Mouse (Mus musculus) myocyte (in vitro differentiated cells): ENCODE measurements at regions not wholly inside any gene's neighbourhood (a gene's known extent, or its start where the extent isn't known, plus 50 kb on each side); places are given as distances from the start of the nearest gene placed in this dataset.
A peak's percentile ranks its signal among the peaks of the same experiment; 100 is the strongest.

Experiments
- H3K27me3 ChIP-seq: one replicate; pipeline ENCODE4 v1.6.1; 2011; ENCODE audit not compliant: control insufficient read depth, insufficient read depth, insufficient read length
- H3K36me3 ChIP-seq: one replicate; pipeline ENCODE4 v1.6.1; 2011; ENCODE audit not compliant: control insufficient read depth, insufficient read depth
- H3K4me2 ChIP-seq: one replicate; pipeline ENCODE4 v1.6.1; 2011; ENCODE audit warnings: low read depth, control low read depth
- H3K4me3 ChIP-seq: one replicate; pipeline ENCODE4 v1.5.1; 2011; ENCODE audit warnings: mild to moderate bottlenecking, control low read depth, moderate library complexity
- H3K79me2 ChIP-seq: one replicate; pipeline ENCODE4 v1.6.1; 2011; ENCODE audit not compliant: control insufficient read depth, insufficient read depth
- H3ac ChIP-seq: one replicate; pipeline ENCODE4 v1.6.1; 2011; ENCODE audit not compliant: control insufficient read depth, insufficient read length
- CEBPB ChIP-seq: IDR thresholded peaks from 2 replicates; pipeline ENCODE4 v1.6.1; 2011; ENCODE audit warnings: mild to moderate bottlenecking, moderate library complexity; ENCODE audit not compliant: poor library complexity, insufficient read depth, severe bottlenecking
- E2F4 ChIP-seq: IDR thresholded peaks from one replicate; pipeline ENCODE4 v1.6.1; 2011; ENCODE audit warnings: mild to moderate bottlenecking, control low read depth, moderate library complexity; ENCODE audit not compliant: insufficient read depth
- MAX ChIP-seq: IDR thresholded peaks from one replicate; pipeline ENCODE4 v1.6.1; 2011; ENCODE audit warnings: low read depth, mild to moderate bottlenecking, control low read depth
- MYOD1 ChIP-seq, 3 experiments: IDR thresholded peaks; one replicate each; pipeline ENCODE4 v1.6.1; 2011; ENCODE audit warnings: control low read depth in 2 of 3, low read depth in 2 of 3, mild to moderate bottlenecking in 2 of 3, moderate library complexity in 1 of 3; ENCODE audit not compliant: insufficient read length in 2 of 3, control insufficient read depth in 1 of 3
- MYOG ChIP-seq, 3 experiments: IDR thresholded peaks; one replicate each; pipeline ENCODE4 v1.6.1; 2011; ENCODE audit warnings: control low read depth in 2 of 3, low read depth in 2 of 3, mild to moderate bottlenecking in 2 of 3; ENCODE audit not compliant: insufficient read length in 2 of 3, control insufficient read depth in 1 of 3, insufficient read depth in 1 of 3
- POLR2A ChIP-seq: IDR thresholded peaks from one replicate; pipeline ENCODE4 v1.6.1; 2011; ENCODE audit warnings: low read depth, mild to moderate bottlenecking, control low read depth, moderate library complexity; ENCODE audit not compliant: insufficient read length
- POLR2AphosphoS2 ChIP-seq: IDR thresholded peaks from one replicate; pipeline ENCODE4 v1.6.1; 2011; ENCODE audit warnings: low read depth, control low read depth; ENCODE audit not compliant: insufficient read length
- REST ChIP-seq: IDR thresholded peaks from one replicate; pipeline ENCODE4 v1.6.1; 2011; ENCODE audit warnings: mild to moderate bottlenecking, control low read depth, moderate library complexity; ENCODE audit not compliant: insufficient read depth, insufficient read length
- SRF ChIP-seq: IDR thresholded peaks from one replicate; pipeline ENCODE4 v1.6.1; 2011; ENCODE audit warnings: low read depth; ENCODE audit not compliant: control insufficient read depth, insufficient read length
- TCF12 ChIP-seq: IDR thresholded peaks from one replicate; pipeline ENCODE4 v1.6.1; 2011; ENCODE audit warnings: mild to moderate bottlenecking, control low read depth; ENCODE audit not compliant: poor library complexity, insufficient read depth, severe bottlenecking
- TCF3 ChIP-seq: IDR thresholded peaks from one replicate; pipeline ENCODE4 v1.6.1; 2011; ENCODE audit warnings: low read depth, control low read depth; ENCODE audit not compliant: insufficient read length
- USF1 ChIP-seq: IDR thresholded peaks from one replicate; pipeline ENCODE4 v1.6.1; 2011; ENCODE audit warnings: low read depth, mild to moderate bottlenecking, control low read depth, moderate library complexity

GRCm38 (mm10) chr15:97178286-97178685 lies 68.6 kb upstream of the Pced1b start:
- TF ChIP-seq TCF12 = no peak
- TF ChIP-seq POLR2AphosphoS2 = no peak
- TF ChIP-seq POLR2A = no peak
- TF ChIP-seq CEBPB = no peak
- no peak for TF ChIP-seq USF1
- TF ChIP-seq MAX = no peak
- no peak for TF ChIP-seq REST
- no peak for TF ChIP-seq TCF3
- no peak for TF ChIP-seq SRF
- TF ChIP-seq E2F4 = no peak
- no peak for TF ChIP-seq MYOG (IDR thresholded peaks at IDR 0.05; ENCODE audit: control insufficient read depth in 1 of 3, insufficient read depth in 1 of 3, insufficient read length in 2 of 3, low read depth in 2 of 3)
- TF ChIP-seq MYOD1 (IDR thresholded peaks at IDR 0.05; ENCODE audit: control insufficient read depth in 1 of 3, insufficient read length in 2 of 3, low read depth in 2 of 3) = no peak
- Histone ChIP-seq H3K4me2 (no peak overlapping the region), H3K27me3 (no peaks in the 10 kb centered on the region), H3K79me2 (no peaks in the 10 kb centered on the region), H3K4me3 (no peak overlapping the region), H3K36me3 (no peaks in the 10 kb centered on the region), H3ac (no peak overlapping the region)

GRCm38 (mm10) chr15:97177806-97178205 lies 69.1 kb upstream of the Pced1b start:
- H3ac ChIP-seq = no peak overlapping the region
- TF ChIP-seq USF1 (no peak), E2F4 (no peak), SRF (no peak), MYOG (IDR thresholded peaks at IDR 0.05; ENCODE audit: control insufficient read depth in 1 of 3, insufficient read depth in 1 of 3, insufficient read length in 2 of 3, low read depth in 2 of 3) (no peak), TCF3 (no peak), TCF12 (no peak), POLR2AphosphoS2 (no peak), POLR2A (no peak), CEBPB (no peak), MAX (no peak), MYOD1 (IDR thresholded peaks at IDR 0.05; ENCODE audit: control insufficient read depth in 1 of 3, insufficient read length in 2 of 3, low read depth in 2 of 3) (no peak), REST (no peak)
- H3K4me3 ChIP-seq = no peak overlapping the region
- H3K27me3 ChIP-seq = no peaks in the 10 kb centered on the region
- H3K4me2 ChIP-seq = no peak overlapping the region
- no peaks in the 10 kb centered on the region for H3K79me2 ChIP-seq
- H3K36me3 ChIP-seq = no peaks in the 10 kb centered on the region

GRCm38 (mm10) chr15:97174989-97175388 lies 71.9 kb upstream of the Pced1b start:
- Histone ChIP-seq H3ac (no peak overlapping the region), H3K27me3 (no peaks in the 10 kb centered on the region), H3K4me2 (no peak overlapping the region), H3K4me3 (no peak overlapping the region), H3K79me2 (no peaks in the 10 kb centered on the region), H3K36me3 (no peaks in the 10 kb centered on the region)
- no peak for TF ChIP-seq CEBPB
- no peak for TF ChIP-seq MYOG (IDR thresholded peaks at IDR 0.05; ENCODE audit: control insufficient read depth in 1 of 3, insufficient read depth in 1 of 3, insufficient read length in 2 of 3, low read depth in 2 of 3)
- TF ChIP-seq MAX = no peak
- TF ChIP-seq TCF12 = no peak
- TF ChIP-seq E2F4 = no peak
- no peak for TF ChIP-seq MYOD1 (IDR thresholded peaks at IDR 0.05; ENCODE audit: control insufficient read depth in 1 of 3, insufficient read length in 2 of 3, low read depth in 2 of 3)
- no peak for TF ChIP-seq POLR2AphosphoS2
- TF ChIP-seq POLR2A = no peak
- TF ChIP-seq TCF3 = no peak
- TF ChIP-seq REST = no peak
- TF ChIP-seq SRF = no peak
- no peak for TF ChIP-seq USF1

GRCm38 (mm10) chr15:97173233-97173632 lies 73.7 kb upstream of the Pced1b start:
- no peak overlapping the region for H3K4me3 ChIP-seq
- no peaks in the 10 kb centered on the region for H3K27me3 ChIP-seq
- no peak overlapping the region for H3ac ChIP-seq
- H3K36me3 ChIP-seq = no peaks in the 10 kb centered on the region
- TF ChIP-seq MAX (no peak), E2F4 (no peak), USF1 (no peak), POLR2AphosphoS2 (no peak), MYOG (IDR thresholded peaks at IDR 0.05; ENCODE audit: control insufficient read depth in 1 of 3, insufficient read depth in 1 of 3, insufficient read length in 2 of 3, low read depth in 2 of 3) (no peak), TCF3 (no peak)
- no peak overlapping the region for H3K4me2 ChIP-seq
- H3K79me2 ChIP-seq = no peaks in the 10 kb centered on the region

GRCm38 (mm10) chr15:97170074-97170473 lies 76.8 kb upstream of the Pced1b start:
- no peak for TF ChIP-seq TCF12
- TF ChIP-seq POLR2AphosphoS2 = no peak
- TF ChIP-seq MYOD1 (IDR thresholded peaks at IDR 0.05; ENCODE audit: control insufficient read depth in 1 of 3, insufficient read length in 2 of 3, low read depth in 2 of 3) = peak in 2 of 3 experiments; percentile 16 to 58
- peak in 1 of 3 experiments; percentile 16 for TF ChIP-seq MYOG (IDR thresholded peaks at IDR 0.05; ENCODE audit: control insufficient read depth in 1 of 3, insufficient read depth in 1 of 3, insufficient read length in 2 of 3, low read depth in 2 of 3)
- H3K4me3 ChIP-seq = no peak overlapping the region
- H3ac ChIP-seq = no peak overlapping the region
- H3K4me2 ChIP-seq = no peak overlapping the region
- no peaks in the 10 kb centered on the region for H3K36me3 ChIP-seq
- H3K27me3 ChIP-seq = no peaks in the 10 kb centered on the region
- no peaks in the 10 kb centered on the region for H3K79me2 ChIP-seq
